Mouse (Mus musculus): ENCODE data around the gene Cttnbp2nl.

DNA sequence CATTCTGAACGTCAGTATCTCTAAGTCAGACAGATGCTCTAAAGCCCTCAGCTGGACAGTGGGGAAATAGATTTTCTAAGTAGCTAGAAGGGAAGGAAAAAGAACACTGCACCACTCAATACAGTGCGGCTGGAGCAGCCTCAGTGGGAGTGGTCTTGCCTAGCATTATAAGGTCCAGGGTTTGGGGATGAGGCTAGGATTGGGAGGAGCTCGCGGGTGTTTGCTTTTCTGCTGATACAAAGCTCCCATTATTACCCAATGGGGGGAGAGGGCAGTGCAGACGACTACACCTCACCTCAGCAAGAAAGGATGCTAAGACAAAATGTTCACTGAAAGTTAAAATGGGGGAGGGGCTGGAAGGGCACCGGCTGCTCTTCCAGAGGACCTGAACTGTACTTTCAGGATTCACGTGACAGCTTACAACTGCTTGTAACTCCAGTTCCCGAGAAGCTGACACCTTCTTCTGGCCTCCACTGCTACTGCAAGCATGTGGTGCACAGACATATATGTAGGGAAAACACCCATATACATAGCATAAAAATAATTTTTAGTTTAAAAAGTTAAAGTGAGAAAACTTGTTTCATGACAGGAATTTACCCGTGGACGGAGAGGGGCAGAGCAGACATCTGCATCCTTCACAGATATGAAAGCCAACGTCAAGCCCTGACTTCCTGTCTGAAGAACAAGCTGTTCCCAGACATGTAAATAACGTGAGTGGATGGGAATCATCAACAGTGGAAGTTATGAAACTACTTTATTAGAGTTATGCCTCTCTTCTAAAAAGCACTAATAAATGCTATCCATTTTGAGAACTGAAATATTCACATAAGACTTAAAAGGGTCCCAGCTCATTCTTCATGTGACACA lies 32.9 kb downstream of the Cttnbp2nl start:
- no peak for TF ChIP-seq CTCF (IDR thresholded peaks at IDR 0.05; ENCODE audit: insufficient read depth, low read depth, low read length)
- no peak for TF ChIP-seq POLR2A (IDR thresholded peaks at IDR 0.05; ENCODE audit: insufficient read depth, low read depth, low read length)

Data from olfactory bulb, adult 2 months (tissue).